Mouse (Mus musculus): ENCODE results near the gene Gng12.

DNA sequence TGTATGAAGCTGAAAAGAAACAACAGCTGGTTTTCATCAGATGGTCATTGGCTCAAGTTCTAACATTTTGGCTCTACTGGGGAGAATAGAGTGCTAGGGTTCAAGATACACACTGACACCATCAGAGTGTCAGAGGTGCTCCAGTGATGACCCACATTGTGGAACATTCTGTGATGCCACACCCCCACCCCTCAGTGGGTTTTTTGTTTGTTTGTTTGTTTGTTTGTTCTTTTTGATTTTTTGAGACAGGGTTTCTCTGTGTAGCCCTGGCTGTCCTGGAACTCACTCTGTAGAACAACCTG is 115.0 kb downstream of the Gng12 start:
- TF ChIP-seq CTCF (IDR thresholded peaks at IDR 0.05; ENCODE audit: low read depth) (no peak), EP300 (optimal IDR thresholded peaks at IDR 0.05) (no peak)

All from stomach, postnatal 0 days (tissue).